ENCODE assay signal across 9 mouse cellular contexts in the genomic region with DNA sequence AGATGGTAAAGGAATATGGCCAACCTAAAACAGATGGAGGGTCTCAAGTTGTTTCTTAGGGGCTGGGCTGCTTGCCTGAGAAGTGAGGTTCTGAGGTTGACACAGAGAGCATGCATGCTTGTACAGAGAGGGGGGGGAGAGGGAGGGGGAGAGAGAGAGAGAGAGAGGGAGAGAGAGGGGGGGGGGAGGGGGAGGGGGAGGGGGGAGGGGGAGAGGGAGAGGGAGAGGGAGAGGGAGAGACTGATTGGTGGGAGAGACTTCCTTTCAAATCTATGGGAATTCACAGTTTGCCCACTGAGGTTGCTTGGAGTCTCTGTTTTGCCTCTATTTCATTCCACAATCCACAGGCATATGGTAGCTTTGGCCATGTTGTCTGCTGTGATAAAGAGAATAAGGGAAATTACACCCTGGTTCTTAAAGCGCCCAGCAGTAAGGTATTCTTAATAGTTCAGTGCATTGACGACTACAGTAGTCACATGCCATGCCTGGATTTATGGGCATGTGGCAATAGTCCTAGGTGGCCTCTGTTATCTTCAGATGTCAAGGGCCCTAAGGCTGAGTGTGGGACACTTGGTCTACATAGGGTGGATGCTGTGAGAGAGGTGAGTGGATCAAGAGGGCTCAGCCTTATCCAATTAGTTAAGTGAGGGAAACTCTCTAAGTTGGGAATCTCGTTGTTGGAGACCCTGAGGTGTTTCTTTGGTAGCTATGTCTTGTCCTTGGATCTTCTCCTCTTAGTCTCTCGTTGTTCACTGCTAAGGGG. TPM values are rescaled to one million over a fixed set of nuclear protein-coding genes. Genes with fewer than 3 reads are reported as not detected.
DNase-seq lines count a peak whose midpoint lies in the region; ATAC-seq lines count a peak whose summit lies in the region.
"Had no signal": no experiment of that assay in that cellular context is flagged by ENCODE, and none has a peak within 500 bp of the region (broad histone marks: within the 10 kb centered on the region; RNA-seq: fewer than 3 reads in every experiment).

No protein-coding gene starts in this region.

- no peaks in the 10 kb centered on the region for H3K36me3 ChIP-seq in kidney, embryonic 16.5 days (ENCODE audit: insufficient read depth, low read length)
- H3K36me3 ChIP-seq in embryonic facial prominence, embryonic 15.5 days, result no peaks in the 10 kb centered on the region
- H3K36me3 ChIP-seq in limb, embryonic 10.5 days, result no peaks in the 10 kb centered on the region
- no peaks in the 10 kb centered on the region for H3K36me3 ChIP-seq in neural tube, embryonic 13.5 days

- H3K9ac ChIP-seq in kidney, embryonic 16.5 days (replicated peaks; ENCODE audit: low read length), result peak overlapping the region; percentile 79
- no peak overlapping the region for H3K9ac ChIP-seq in embryonic facial prominence, embryonic 15.5 days
- peak overlapping the region; percentile 75 for H3K9ac ChIP-seq in neural tube, embryonic 13.5 days

- intact Hi-C loops in left cerebral cortex, postnatal 14 days (cut with DNase I), result loop anchor here (2.0 kb wide), 1 partner anchor 81 kb away; no protein-coding TSS in a partner anchor

- no peak for ATAC-seq in kidney, embryonic 16.5 days (ENCODE audit: low FRiP score, low TSS enrichment)
- no peak for ATAC-seq in embryonic facial prominence, embryonic 15.5 days (ENCODE audit: insufficient number of reproducible peaks, low FRiP score, low TSS enrichment, low read depth)
- ATAC-seq in neural tube, embryonic 13.5 days (ENCODE audit: low read depth), result no peak
- ATAC-seq in monocyte, adult 5-6 weeks (replicated peaks; ENCODE audit: insufficient number of reproducible peaks, low FRiP score, low TSS enrichment, poor library complexity, severe bottlenecking), result no peak

- H3K9me3 ChIP-seq in kidney, embryonic 16.5 days (ENCODE audit: low read length), result no peaks in the 10 kb centered on the region
- H3K9me3 ChIP-seq in embryonic facial prominence, embryonic 15.5 days (replicated peaks), result no peaks in the 10 kb centered on the region
- H3K9me3 ChIP-seq in limb, embryonic 10.5 days (replicated peaks), result no peaks in the 10 kb centered on the region
- no peaks in the 10 kb centered on the region for H3K9me3 ChIP-seq in neural tube, embryonic 13.5 days

- 39% methylated on average over 4 of the region's 4 CpGs for WGBS in kidney, embryonic 16.5 days
- WGBS in embryonic facial prominence, embryonic 15.5 days, result 37% methylated on average over 4 of the region's 4 CpGs
- 39% methylated on average over 4 of the region's 4 CpGs for WGBS in limb, embryonic 10.5 days
- 42% methylated on average over 4 of the region's 4 CpGs for WGBS in neural tube, embryonic 13.5 days

- H3K27ac ChIP-seq in kidney, embryonic 16.5 days (ENCODE audit: low read length), result no peak overlapping the region
- H3K27ac ChIP-seq in embryonic facial prominence, embryonic 15.5 days (replicated peaks), result peak overlapping the region; percentile 95
- no peak overlapping the region for H3K27ac ChIP-seq in limb, embryonic 10.5 days
- no peak overlapping the region for H3K27ac ChIP-seq in neural tube, embryonic 13.5 days (replicated peaks)

- peak overlapping the region; percentile 76 for H3K4me2 ChIP-seq in kidney, embryonic 16.5 days (replicated peaks; ENCODE audit: low read depth, low read length)
- H3K4me2 ChIP-seq in embryonic facial prominence, embryonic 15.5 days (replicated peaks), result peak overlapping the region; percentile 61
- peak overlapping the region; percentile 82 for H3K4me2 ChIP-seq in neural tube, embryonic 13.5 days

- H3K4me3 ChIP-seq in kidney, embryonic 16.5 days (ENCODE audit: low read length), result peak overlapping the region; percentile 78; the same call in 1 of the 2 replicates
- H3K4me3 ChIP-seq in embryonic facial prominence, embryonic 15.5 days (replicated peaks), result peak overlapping the region; percentile 66
- H3K4me3 ChIP-seq in limb, embryonic 10.5 days, result peak overlapping the region; percentile 90
- H3K4me3 ChIP-seq in neural tube, embryonic 13.5 days, result peak overlapping the region; percentile 59

- DNase-seq in kidney, adult 8-10 months, result no peak
- no peak for DNase-seq in limb, embryonic 10.5 days (ENCODE audit: low spot score)
- DNase-seq in left cerebral cortex, postnatal 14 days (ENCODE audit: low spot score in 2 of 2), result no peak
- DNase-seq in cerebellum, postnatal 4 days (ENCODE audit: low spot score in 2 of 2), result no peak
- DNase-seq: spleen, adult 18-20 months had no signal

- peaks cover 19% of the 10 kb centered on the region for H3K4me1 ChIP-seq in kidney, embryonic 16.5 days (ENCODE audit: insufficient read depth, low read length)
- peaks cover 29% of the 10 kb centered on the region for H3K4me1 ChIP-seq in embryonic facial prominence, embryonic 15.5 days
- H3K4me1 ChIP-seq in limb, embryonic 10.5 days, result peaks cover 23% of the 10 kb centered on the region
- peaks cover 24% of the 10 kb centered on the region for H3K4me1 ChIP-seq in neural tube, embryonic 13.5 days (replicated peaks)

- H3K27me3 ChIP-seq in kidney, embryonic 16.5 days (ENCODE audit: insufficient read depth, low read length), result no peaks in the 10 kb centered on the region
- no peaks in the 10 kb centered on the region for H3K27me3 ChIP-seq in embryonic facial prominence, embryonic 15.5 days
- H3K27me3 ChIP-seq in limb, embryonic 10.5 days (ENCODE audit: low read depth, poor library complexity, severe bottlenecking), result no peaks in the 10 kb centered on the region
- H3K27me3 ChIP-seq in neural tube, embryonic 13.5 days, result no peaks in the 10 kb centered on the region

RNA-seq across cellular contexts. Expression of gene Klrb1b, which starts 15.4 kb away (rescaled TPM):
- 0.36 TPM in 1 of 2 replicates, not detected in the other for polyA plus RNA-seq in kidney, embryonic 16.5 days (2015; fragmentation: Nextera tagmentation; extraction: Ambion mirVana)
- polyA plus RNA-seq in embryonic facial prominence, embryonic 15.5 days (2015; fragmentation: Nextera tagmentation; extraction: Ambion mirVana), result 0.34 TPM in 1 of 2 replicates, not detected in the other
- not detected in 2 replicates for polyA plus RNA-seq in limb, embryonic 10.5 days (2016; fragmentation: Nextera tagmentation; extraction: Ambion mirVana)
- polyA plus RNA-seq in neural tube, embryonic 13.5 days (2015; fragmentation: Nextera tagmentation; extraction: Ambion mirVana), result not detected in 2 replicates
- total RNA-seq in left cerebral cortex, postnatal 14 days (2021), result not detected
- 99.8 to 219 TPM (median 100 TPM) in 3 replicates for total RNA-seq in monocyte, adult 5-6 weeks (2017)

RNA-seq across cellular contexts. Expression of gene Gm44511, which starts 15.4 kb away (rescaled TPM):
- not detected in 2 replicates for polyA plus RNA-seq in kidney, embryonic 16.5 days (2015; fragmentation: Nextera tagmentation; extraction: Ambion mirVana)
- polyA plus RNA-seq in embryonic facial prominence, embryonic 15.5 days (2015; fragmentation: Nextera tagmentation; extraction: Ambion mirVana), result not detected in 2 replicates
- polyA plus RNA-seq in limb, embryonic 10.5 days (2016; fragmentation: Nextera tagmentation; extraction: Ambion mirVana), result not detected in 2 replicates
- not detected in 2 replicates for polyA plus RNA-seq in neural tube, embryonic 13.5 days (2015; fragmentation: Nextera tagmentation; extraction: Ambion mirVana)
- total RNA-seq in left cerebral cortex, postnatal 14 days (2021), result not detected
- total RNA-seq in monocyte, adult 5-6 weeks (2017), result 0.57 TPM in 1 of 3 replicates, not detected in the others

RNA-seq across cellular contexts. Expression of gene Clec2i, which starts 45.9 kb away (rescaled TPM):
- polyA plus RNA-seq in kidney, embryonic 16.5 days (2015; fragmentation: Nextera tagmentation; extraction: Ambion mirVana), result 0.12 TPM in 1 of 2 replicates, not detected in the other
- 0.12 and 0.36 TPM in 2 replicates for polyA plus RNA-seq in embryonic facial prominence, embryonic 15.5 days (2015; fragmentation: Nextera tagmentation; extraction: Ambion mirVana)
- polyA plus RNA-seq in limb, embryonic 10.5 days (2016; fragmentation: Nextera tagmentation; extraction: Ambion mirVana), result not detected in 2 replicates
- polyA plus RNA-seq in neural tube, embryonic 13.5 days (2015; fragmentation: Nextera tagmentation; extraction: Ambion mirVana), result not detected in 2 replicates
- total RNA-seq in left cerebral cortex, postnatal 14 days (2021), result under 1 TPM in 1 of 2 experiments, not detected in 1; 0.15 TPM
- 129 to 160 TPM (median 147 TPM) in 3 replicates for total RNA-seq in monocyte, adult 5-6 weeks (2017)

RNA-seq across cellular contexts. Expression of gene BC035044, which starts 49.4 kb away (rescaled TPM):
- 0.65 and 0.87 TPM in 2 replicates for polyA plus RNA-seq in kidney, embryonic 16.5 days (2015; fragmentation: Nextera tagmentation; extraction: Ambion mirVana)
- polyA plus RNA-seq in embryonic facial prominence, embryonic 15.5 days (2015; fragmentation: Nextera tagmentation; extraction: Ambion mirVana), result 0.38 and 0.49 TPM in 2 replicates
- polyA plus RNA-seq in limb, embryonic 10.5 days (2016; fragmentation: Nextera tagmentation; extraction: Ambion mirVana), result 0.59 and 0.62 TPM in 2 replicates
- 0.62 and 0.68 TPM in 2 replicates for polyA plus RNA-seq in neural tube, embryonic 13.5 days (2015; fragmentation: Nextera tagmentation; extraction: Ambion mirVana)
- total RNA-seq in left cerebral cortex, postnatal 14 days (2021), result 1 to 10 TPM in 1 of 2 experiments, under 1 TPM in 1; 0.97 to 1.3 TPM
- 29.0 to 64.0 TPM (median 51.6 TPM) in 3 replicates for total RNA-seq in monocyte, adult 5-6 weeks (2017)

RNA-seq across cellular contexts. Expression of gene Klrb1c, which starts 52.5 kb away (rescaled TPM):
- polyA plus RNA-seq in kidney, embryonic 16.5 days (2015; fragmentation: Nextera tagmentation; extraction: Ambion mirVana), result 0.06 and 0.30 TPM in 2 replicates
- 0.05 and 0.11 TPM in 2 replicates for polyA plus RNA-seq in embryonic facial prominence, embryonic 15.5 days (2015; fragmentation: Nextera tagmentation; extraction: Ambion mirVana)
- polyA plus RNA-seq in limb, embryonic 10.5 days (2016; fragmentation: Nextera tagmentation; extraction: Ambion mirVana), result not detected in 2 replicates
- 0.10 TPM in 1 of 2 replicates, not detected in the other for polyA plus RNA-seq in neural tube, embryonic 13.5 days (2015; fragmentation: Nextera tagmentation; extraction: Ambion mirVana)
- not detected for total RNA-seq in left cerebral cortex, postnatal 14 days (2021)
- 160 to 719 TPM (median 207 TPM) in 3 replicates for total RNA-seq in monocyte, adult 5-6 weeks (2017)
